Mouse (Mus musculus) midbrain, embryonic 14.5 days (tissue): ENCODE results near the gene Gfod1. TPM values are rescaled to one million over a fixed set of nuclear protein-coding genes. Genes with fewer than 3 reads are reported as not detected.

Experiments used
- ATAC-seq: fragments of 200-750 bp; cut with Nextera tagmentation; 2 replicates; pipeline ENCODE4 v1.8.0; 2017; ENCODE audit warnings: moderate number of reproducible peaks, moderate library complexity; ENCODE audit not compliant: low FRiP score, low TSS enrichment
- DNase-seq: peaks from one replicate; pipeline ENCODE4 v3.0.0-alpha.2; 2015
- H3K27ac ChIP-seq: fragments of 300-500 bp; sonication (generic); replicated peaks from 2 replicates; pipeline ENCODE4 v1.5.1; 2014; ENCODE audit warnings: mild to moderate bottlenecking, low read depth, low read length, moderate library complexity
- H3K27me3 ChIP-seq: fragments of 300-500 bp; sonication (generic); 2 replicates; pipeline ENCODE4 v1.6.1; 2014; ENCODE audit warnings: low read length, control low read depth, mixed read lengths; ENCODE audit not compliant: control insufficient read depth, insufficient read depth
- H3K36me3 ChIP-seq: fragments of 300-500 bp; sonication (generic); 2 replicates; pipeline ENCODE4 v1.6.1; 2014; ENCODE audit warnings: low read length, control low read depth; ENCODE audit not compliant: control insufficient read depth, insufficient read depth
- H3K4me1 ChIP-seq: fragments of 300-500 bp; sonication (generic); 2 replicates; pipeline ENCODE4 v1.6.1; 2014; ENCODE audit warnings: mild to moderate bottlenecking, antibody characterized with exemption, low read length, control low read depth; ENCODE audit not compliant: control insufficient read depth, insufficient read depth
- H3K4me2 ChIP-seq: fragments of 300-500 bp; sonication (generic); 2 replicates; pipeline ENCODE4 v1.6.1; 2014; ENCODE audit warnings: mild to moderate bottlenecking, low read length, moderate library complexity
- H3K4me3 ChIP-seq: fragments of 300-500 bp; sonication (generic); replicated peaks from 2 replicates; pipeline ENCODE4 v1.5.1; 2014; ENCODE audit warnings: low read depth, low read length
- H3K9ac ChIP-seq: fragments of 300-500 bp; sonication (generic); replicated peaks from 2 replicates; pipeline ENCODE4 v1.6.1; 2014; ENCODE audit warnings: mild to moderate bottlenecking, low read length, moderate library complexity
- H3K9me3 ChIP-seq: fragments of 300-500 bp; sonication (generic); 2 replicates; pipeline ENCODE4 v1.6.1; 2016; ENCODE audit warnings: low read length, control low read depth, mixed read lengths; ENCODE audit not compliant: control insufficient read depth
- WGBS: fragments of 180-500 bp; shearing (Covaris S2); extraction: QIAGEN DNeasy Blood & Tissue Kit; methylation state at CpG from one replicate; pipeline ENCODE4 v1.1.7; 2014; 5-methylcytosine and 5-hydroxymethylcytosine counted together
- polyA plus RNA-seq: library from polyadenylated mRNA; unstranded; fragments of >200 nt; fragmentation: Nextera tagmentation; extraction: Ambion mirVana; gene quantifications from 2 replicates; pipeline ENCODE4 v1.2.1, GENCODE M21; 2014

Gene Gfod1
- polyA plus RNA-seq, 1 experiment from 2014 or later = 3.7 TPM

DNA sequence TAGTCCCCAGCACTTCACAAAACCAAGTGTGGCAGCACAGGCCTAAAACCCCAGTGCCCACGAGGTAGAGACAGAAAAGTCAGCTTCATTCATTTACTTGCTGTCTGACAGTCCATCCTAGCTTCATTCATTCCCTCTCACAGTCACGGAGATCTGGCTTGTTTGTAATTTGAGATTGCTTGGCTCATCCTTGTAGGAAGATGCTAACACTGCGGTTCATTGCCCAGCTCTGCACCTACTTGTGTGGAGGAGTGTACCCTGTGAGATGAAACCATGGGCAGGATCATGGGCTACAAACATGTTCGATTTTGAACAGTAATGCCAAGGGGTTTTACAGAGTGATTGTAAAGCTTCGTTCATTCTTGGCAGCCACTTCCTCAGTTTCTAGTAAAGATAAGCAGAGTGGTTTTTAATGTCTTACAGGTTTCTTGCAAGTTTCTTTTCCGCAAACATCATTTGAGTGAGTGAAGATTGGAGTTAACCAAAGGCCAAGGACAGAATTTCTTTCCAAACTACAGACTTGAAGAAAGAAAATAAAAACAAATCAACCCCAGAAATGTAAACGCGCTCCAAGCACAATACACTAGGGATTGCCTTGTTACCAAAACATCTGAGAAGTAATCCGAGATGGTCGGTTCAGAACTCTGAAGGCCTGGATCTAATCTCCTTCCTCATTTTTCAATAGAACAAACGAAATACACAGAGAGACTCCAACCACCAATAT is 27.9 kb upstream of the Gfod1 start:
- H3K27me3 ChIP-seq = no peaks in the 10 kb centered on the region
- no peak overlapping the region for H3K4me3 ChIP-seq
- H3K9ac ChIP-seq = no peak overlapping the region
- H3K4me1 ChIP-seq = no peaks in the 10 kb centered on the region
- H3K4me2 ChIP-seq = no peak overlapping the region
- 76% methylated on average over 11 of the region's 11 CpGs for WGBS
- no peak for DNase-seq
- H3K27ac ChIP-seq = no peak overlapping the region
- H3K9me3 ChIP-seq = no peaks in the 10 kb centered on the region
- ATAC-seq = no peak
- no peaks in the 10 kb centered on the region for H3K36me3 ChIP-seq

DNA sequence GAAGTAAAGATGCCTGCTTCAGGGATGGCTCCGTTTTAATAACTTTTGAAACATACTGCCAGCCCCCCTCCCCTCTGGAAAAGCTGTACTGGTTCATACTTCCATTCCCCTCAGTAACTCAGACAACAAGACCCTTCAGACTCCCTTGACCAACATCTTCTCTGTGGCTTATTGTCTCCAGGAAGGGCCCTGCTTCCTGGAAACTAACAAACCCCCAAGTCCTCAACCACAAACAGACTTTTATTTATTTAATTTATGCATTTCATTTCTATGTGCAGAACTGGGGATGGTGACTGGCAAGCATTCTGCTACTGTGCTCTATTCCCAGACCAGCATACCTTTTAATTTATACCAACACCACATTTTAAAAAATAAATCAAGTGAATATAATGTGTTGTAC is 21.5 kb upstream of the Gfod1 start:
- Histone ChIP-seq H3K4me2 (no peak overlapping the region), H3K27ac (no peak overlapping the region), H3K9me3 (no peaks in the 10 kb centered on the region), H3K4me3 (no peak overlapping the region), H3K27me3 (no peaks in the 10 kb centered on the region), H3K36me3 (no peaks in the 10 kb centered on the region), H3K9ac (no peak overlapping the region), H3K4me1 (no peaks in the 10 kb centered on the region)
- WGBS = 76% methylated on average over 1 of the region's 1 CpGs
- DNase-seq (no peak), ATAC-seq (no peak)

DNA sequence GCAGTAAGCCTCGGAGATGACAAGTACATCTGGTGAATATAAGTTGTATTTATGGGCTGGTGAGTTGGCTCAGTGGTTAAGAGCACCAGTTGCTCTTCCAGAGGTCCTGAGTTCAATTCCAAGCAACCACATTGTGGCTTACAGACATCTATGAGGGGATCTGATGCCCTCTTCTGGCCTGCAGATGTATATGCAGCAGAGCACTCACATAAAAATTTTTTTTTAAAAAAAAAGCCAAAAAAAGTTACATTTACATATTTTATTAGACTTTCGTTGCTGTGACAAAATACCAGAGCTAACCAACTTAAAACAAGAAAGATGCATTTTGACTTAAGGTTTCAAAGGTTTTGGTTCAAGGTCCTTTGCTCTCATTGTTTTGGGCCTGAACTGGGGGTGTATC is 17.5 kb upstream of the Gfod1 start:
- Histone ChIP-seq H3K27ac (no peak overlapping the region), H3K4me3 (no peak overlapping the region), H3K4me2 (no peak overlapping the region), H3K36me3 (no peaks in the 10 kb centered on the region), H3K9ac (no peak overlapping the region), H3K9me3 (no peaks in the 10 kb centered on the region), H3K4me1 (no peaks in the 10 kb centered on the region), H3K27me3 (no peaks in the 10 kb centered on the region)
- no peak for ATAC-seq
- DNase-seq = no peak
- WGBS = 67% methylated on average over 2 of the region's 2 CpGs

DNA sequence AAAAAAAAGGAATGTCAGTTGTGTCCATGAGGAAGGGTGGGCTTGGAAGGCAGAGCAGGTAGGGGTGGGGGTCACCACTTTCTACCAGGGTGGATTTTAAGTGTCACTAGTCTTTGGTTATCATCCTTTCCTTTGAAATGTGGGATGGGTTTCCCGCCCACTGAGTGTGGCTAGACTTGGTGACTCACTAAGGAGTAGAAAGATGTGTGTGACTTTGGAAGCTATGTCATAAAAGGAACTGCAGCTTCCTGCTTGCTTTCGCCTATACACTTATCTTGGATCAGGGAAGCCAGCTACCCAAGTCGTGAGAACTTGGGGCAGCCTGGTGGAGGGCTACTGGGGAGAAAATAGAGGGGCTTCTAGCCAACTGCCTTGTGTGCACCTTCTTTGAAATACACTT is 15.4 kb upstream of the Gfod1 start:
- Histone ChIP-seq H3K9ac (no peak overlapping the region), H3K4me3 (no peak overlapping the region), H3K4me2 (no peak overlapping the region), H3K4me1 (no peaks in the 10 kb centered on the region), H3K27me3 (no peaks in the 10 kb centered on the region), H3K36me3 (no peaks in the 10 kb centered on the region), H3K9me3 (no peaks in the 10 kb centered on the region), H3K27ac (no peak overlapping the region)
- ATAC-seq (no peak), DNase-seq (no peak)
- WGBS = 84% methylated on average over 3 of the region's 3 CpGs

DNA sequence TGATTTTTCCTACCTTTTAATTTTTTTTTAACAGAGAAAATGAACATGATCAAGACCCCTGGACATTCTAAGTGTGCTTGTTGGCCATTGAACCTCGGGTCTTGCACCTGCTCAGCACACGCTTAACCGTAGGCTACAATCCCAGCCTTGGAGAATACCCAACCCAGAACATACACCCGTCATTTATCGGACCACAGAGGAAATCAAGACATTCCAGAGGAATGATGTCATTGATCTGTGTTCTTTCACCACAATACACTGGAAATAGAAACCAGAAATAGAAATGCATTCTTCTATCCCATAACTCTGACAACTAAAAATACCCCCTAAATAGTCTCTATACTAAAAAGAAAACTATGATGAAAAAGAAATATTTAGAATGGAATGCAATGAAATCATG is 13.4 kb upstream of the Gfod1 start:
- H3K27ac ChIP-seq = no peak overlapping the region
- no peak for DNase-seq
- no peaks in the 10 kb centered on the region for H3K27me3 ChIP-seq
- H3K36me3 ChIP-seq = no peaks in the 10 kb centered on the region
- H3K9me3 ChIP-seq = no peaks in the 10 kb centered on the region
- no peak overlapping the region for H3K4me3 ChIP-seq
- no peaks in the 10 kb centered on the region for H3K4me1 ChIP-seq
- no peak overlapping the region for H3K4me2 ChIP-seq
- no peak for ATAC-seq
- 83% methylated on average over 5 of the region's 5 CpGs for WGBS
- no peak overlapping the region for H3K9ac ChIP-seq

DNA sequence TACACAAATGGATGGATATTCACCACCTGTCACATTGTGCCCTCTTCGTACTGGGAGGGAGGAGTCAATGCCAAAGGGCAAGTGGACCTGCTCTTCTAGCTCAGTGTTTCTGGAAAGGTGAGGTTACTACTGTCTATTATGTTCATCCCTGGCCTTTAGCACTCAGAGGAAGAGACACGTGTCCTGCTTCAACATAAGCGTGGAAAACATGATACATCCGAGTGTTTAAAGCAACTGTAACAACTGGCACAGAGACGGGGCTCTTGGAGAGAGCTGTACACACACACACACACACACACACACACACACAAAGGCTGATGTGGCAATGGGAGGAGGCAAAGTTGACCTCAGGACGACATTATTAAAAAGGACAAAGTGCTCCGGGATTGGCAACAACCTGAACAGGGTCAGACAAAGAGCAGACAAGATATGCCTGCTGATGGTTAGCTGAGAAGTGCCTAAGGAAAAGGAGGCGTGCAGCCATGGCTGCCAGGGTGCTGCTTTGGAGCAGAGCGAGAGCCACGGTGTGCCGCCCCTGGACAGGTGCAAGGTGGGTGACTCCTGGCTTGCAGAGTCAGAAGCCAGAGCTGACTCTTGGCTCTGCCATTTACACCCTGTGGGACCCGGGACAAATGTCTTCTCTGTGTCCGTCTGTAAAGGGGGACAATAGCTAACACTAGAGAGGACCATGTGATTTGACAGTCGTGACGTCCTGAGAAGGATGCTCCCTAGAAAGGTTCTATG is 1.4 kb upstream of the Gfod1 start:
- WGBS = 69% methylated on average over 15 of the region's 15 CpGs
- ATAC-seq (no peak), DNase-seq (no peak)
- 0 out of 2 replicates have a peak, but pooled peaks cover 7% of the 10 kb centered on the region for H3K27me3 ChIP-seq
- no peak overlapping the region for H3K4me3 ChIP-seq
- no peak overlapping the region for H3K9ac ChIP-seq
- no peaks in the 10 kb centered on the region for H3K36me3 ChIP-seq
- no peak overlapping the region for H3K27ac ChIP-seq
- H3K4me1 ChIP-seq = peaks cover 20% of the 10 kb centered on the region
- no peak overlapping the region; the same call in 1 of the 2 replicates for H3K4me2 ChIP-seq
- H3K9me3 ChIP-seq = no peaks in the 10 kb centered on the region

DNA sequence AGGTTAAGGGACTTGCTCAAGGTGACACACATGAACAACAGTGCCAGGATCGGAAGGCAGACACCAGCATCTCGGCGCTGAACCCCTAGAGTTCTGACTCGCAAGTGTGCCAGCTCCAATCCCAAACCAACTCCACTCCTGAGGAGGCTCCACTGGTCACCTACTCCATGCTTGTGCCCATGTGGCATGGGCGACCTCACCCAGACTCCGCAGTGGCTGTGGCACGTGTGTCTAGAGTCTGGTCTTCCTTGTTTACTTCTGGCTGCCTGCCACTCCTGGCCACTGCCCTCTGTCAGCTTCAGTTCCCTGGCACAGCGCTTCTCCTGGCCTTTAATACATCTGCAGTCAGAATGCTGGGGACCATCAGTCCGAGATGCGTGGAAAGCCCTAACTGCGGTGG is 728 bp upstream of the Gfod1 start:
- Histone ChIP-seq H3K27ac (peak overlapping the region; percentile 91), H3K36me3 (no peaks in the 10 kb centered on the region), H3K4me1 (peaks cover 26% of the 10 kb centered on the region), H3K4me2 (peak overlapping the region; percentile 88), H3K4me3 (peak overlapping the region; percentile 74), H3K9ac (peak overlapping the region; percentile 83; the same call in 1 of the 2 replicates), H3K9me3 (no peaks in the 10 kb centered on the region), H3K27me3 (0 out of 2 replicates have a peak, but pooled peaks cover 7% of the 10 kb centered on the region)
- WGBS = 24% methylated on average over 11 of the region's 11 CpGs
- ATAC-seq (peak; percentile 12; the same call in 1 of the 2 replicates), DNase-seq (peak; percentile 49)

DNA sequence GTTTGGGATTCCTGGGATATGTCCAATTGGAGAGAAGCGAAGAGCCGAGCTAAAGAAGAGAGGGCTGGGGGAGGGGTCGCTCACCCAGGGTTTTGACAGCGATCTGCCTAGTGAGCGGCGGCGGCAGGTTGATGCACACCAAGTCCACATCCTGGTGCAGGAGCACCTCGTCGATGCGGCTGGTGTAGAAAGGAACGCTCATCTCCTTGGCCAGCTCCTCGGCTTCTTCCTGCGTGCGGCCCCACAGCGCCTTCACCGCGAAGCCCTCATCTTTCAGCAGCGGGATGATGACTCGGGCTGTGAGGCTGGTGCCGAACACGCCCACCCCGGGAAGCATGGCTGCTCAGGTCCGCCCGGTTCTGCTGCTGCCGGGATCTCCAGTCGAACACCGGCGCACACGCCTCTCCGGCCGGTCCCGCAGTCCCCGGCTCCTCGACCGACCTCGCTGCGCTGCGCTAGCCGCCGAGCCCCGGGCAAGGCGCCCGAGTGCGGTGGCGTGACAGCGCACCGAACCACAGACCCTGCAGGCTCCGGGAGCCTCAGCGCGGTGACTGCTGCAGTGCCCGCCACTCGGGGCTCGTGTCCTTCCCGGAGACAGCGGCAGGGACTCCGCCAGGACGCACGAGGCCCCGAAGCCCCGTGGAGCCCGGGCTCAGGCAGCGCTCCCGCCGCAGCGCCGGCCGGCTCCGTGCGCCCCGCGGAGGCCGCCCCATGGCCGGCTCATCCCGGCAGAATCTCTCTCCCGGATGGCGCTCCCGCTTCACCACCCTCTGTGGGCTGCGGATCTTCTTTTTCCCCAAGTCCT is 609 bp downstream of the Gfod1 start:
- H3K9ac ChIP-seq = peak overlapping the region; percentile 83
- peak overlapping the region; percentile 74 for H3K4me3 ChIP-seq
- under 1% methylated on average over 78 of the region's 78 CpGs for WGBS
- H3K27me3 ChIP-seq = 0 out of 2 replicates have a peak, but pooled peaks cover 7% of the 10 kb centered on the region
- peak overlapping the region; percentile 88 for H3K4me2 ChIP-seq
- H3K9me3 ChIP-seq = no peaks in the 10 kb centered on the region
- ATAC-seq = peak; percentile 46
- peak; percentile 74 for DNase-seq
- peak overlapping the region; percentile 91 for H3K27ac ChIP-seq
- H3K36me3 ChIP-seq = no peaks in the 10 kb centered on the region
- peaks cover 31% of the 10 kb centered on the region for H3K4me1 ChIP-seq
